Comparison of ENCODE assay signal across 8 mouse cellular contexts in genomic region chr6:50588251-50588650, GRCm38 (mm10). TPM values are rescaled to one million over a fixed set of nuclear protein-coding genes. Genes with fewer than 3 reads are reported as not detected.
DNase-seq lines count a peak whose midpoint lies in the region; ATAC-seq lines count a peak whose summit lies in the region.

No protein-coding gene starts in this region.

- no peak overlapping the region for H3K27ac ChIP-seq in liver, embryonic 13.5 days

- no peak overlapping the region for H3K4me3 ChIP-seq in liver, embryonic 13.5 days (replicated peaks)

- no peaks in the 10 kb centered on the region for H3K9me3 ChIP-seq in liver, embryonic 13.5 days (replicated peaks)

- DNase-seq in adrenal gland, postnatal 14 days = peak; percentile 67
- no peak for DNase-seq in adrenal gland, adult 8-10 months
- peak; percentile 65 for DNase-seq in layer of hippocampus, adult 9-10 months (ENCODE audit: low spot score)
- DNase-seq in layer of hippocampus, adult 8-10 months (ENCODE audit: low spot score in 2 of 2) = no peak
- DNase-seq in MN1 (ENCODE audit: low spot score) = peak; percentile 77
- peak; percentile 93 for DNase-seq in embryo, embryonic 10.5 days (ENCODE audit: low spot score)
- peak; percentile 36 for DNase-seq in liver, embryonic 13.5 days
- peak; percentile 33 for DNase-seq in right cerebral cortex, postnatal 4 days

- H3K36me3 ChIP-seq in liver, embryonic 13.5 days = no peaks in the 10 kb centered on the region

- peaks cover 14% of the 10 kb centered on the region for H3K4me1 ChIP-seq in liver, embryonic 13.5 days (replicated peaks)

- ATAC-seq in liver, embryonic 13.5 days (ENCODE audit: low read depth) = no peak

- WGBS in liver, embryonic 13.5 days (ENCODE audit: insufficient replicate concordance) = 90% methylated on average over 1 of the region's 1 CpGs

- no peak overlapping the region for H3K9ac ChIP-seq in liver, embryonic 13.5 days

- H3K4me2 ChIP-seq in liver, embryonic 13.5 days = no peak overlapping the region

- no peaks in the 10 kb centered on the region for H3K27me3 ChIP-seq in liver, embryonic 13.5 days

RNA-seq across cellular contexts. Expression of gene 4921507P07Rik, which starts 8.2 kb away (rescaled TPM):
- total RNA-seq in adrenal gland, postnatal 14 days (2021) = 0.37 and 0.64 TPM in 2 replicates
- under 1 TPM; 0.15 to 0.23 (median 0.20) TPM for total RNA-seq in adrenal gland, adult 8-10 months (2022)
- total RNA-seq in layer of hippocampus, adult 8-10 months (2022) = under 1 TPM; 0.12 to 0.33 (median 0.21) TPM
- polyA plus RNA-seq in liver, embryonic 13.5 days (2015; fragmentation: Nextera tagmentation; extraction: Ambion mirVana) = 0.10 and 0.14 TPM in 2 replicates

RNA-seq across cellular contexts. Expression of gene Cycs, which starts 21.9 kb away (rescaled TPM):
- 110 and 115 TPM in 2 replicates for total RNA-seq in adrenal gland, postnatal 14 days (2021)
- total RNA-seq in adrenal gland, adult 8-10 months (2022) = 10 to 100 TPM; 19.3 to 32.5 (median 28.6) TPM
- total RNA-seq in layer of hippocampus, adult 8-10 months (2022) = 10 to 100 TPM; 36.4 to 45.7 (median 39.8) TPM
- 59.1 and 66.7 TPM in 2 replicates for polyA plus RNA-seq in liver, embryonic 13.5 days (2015; fragmentation: Nextera tagmentation; extraction: Ambion mirVana)

Comparison
In these comparisons a context has a peak if more than half of its experiments do, and no peak if none do; other contexts are left out.
1. DNase-seq: peak in adrenal gland, postnatal 14 days (single experiment), layer of hippocampus, adult 9-10 months (single experiment), MN1 (single experiment), embryo, embryonic 10.5 days (single experiment), liver, embryonic 13.5 days (single experiment) and right cerebral cortex, postnatal 4 days (single experiment); none in adrenal gland, adult 8-10 months (single experiment) and layer of hippocampus, adult 8-10 months (0 of 2).